Mouse (Mus musculus) layer of hippocampus, adult 8-10 months (tissue): ENCODE data around the gene Olfr1102. TPM values are rescaled to one million over a fixed set of nuclear protein-coding genes. Genes with fewer than 3 reads are reported as not detected.

Source experiments
- DNase-seq, 2 experiments: peaks; one replicate each; pipeline ENCODE4 v3.0.0; 2022; ENCODE audit warnings: low spot score in 2 of 2
- total RNA-seq, 4 experiments: library from RNA; stranded (reverse); gene quantifications; 2 replicates each; pipeline ENCODE4 v1.2.4; 2022

Gene Olfr1102
- not detected for total RNA-seq

GRCm38 (mm10) chr2:86998098-86998497 lies at the start of gene Olfr1102:
TSS of gene Olfr1102 (plus strand) at chr2:86998398.
- no peak for DNase-seq

DNA sequence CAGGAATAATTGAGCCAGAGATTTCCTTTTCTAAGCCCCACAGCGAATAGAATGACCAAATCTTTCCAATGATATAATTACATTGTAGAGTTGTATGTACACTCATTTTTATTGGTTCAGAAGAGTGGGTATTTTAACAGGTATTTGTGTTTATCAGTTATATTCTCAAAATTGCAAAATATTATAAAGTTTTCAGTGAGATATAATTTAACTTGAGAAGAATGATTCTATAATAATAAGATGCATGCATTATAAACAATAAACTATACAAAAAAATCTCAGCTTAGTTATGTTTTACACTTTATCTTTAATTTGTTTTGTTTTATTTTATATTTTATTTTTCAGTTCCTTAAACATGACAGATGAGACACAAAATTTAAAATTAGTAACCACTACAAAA lies 37.6 kb upstream of the Olfr1102 start, which contains the start of gene Olfr1099:
Olfr1099 (minus strand) TSS at position 101 of the 400 bp plus-strand sequence.
- DNase-seq: no peak

GRCm38 (mm10) chr2:86979854-86980253 lies 18.3 kb upstream of the Olfr1102 start, which contains the start of gene Olfr1100:
TSS of gene Olfr1100 (minus strand) at chr2:86979954.
- DNase-seq: no peak

GRCm38 (mm10) chr2:86991121-86991520 lies 7.1 kb upstream of the Olfr1102 start, which contains the start of gene Olfr1101:
TSS of gene Olfr1101 (minus strand) at chr2:86991221.
- no peak for DNase-seq

GRCm38 (mm10) chr2:87026980-87027379 lies 28.8 kb downstream of the Olfr1102 start, which contains the start of gene Olfr1104:
TSS of gene Olfr1104 (minus strand) at chr2:87027080.
- DNase-seq: no peak

- no peak for DNase-seq
Observed at GRCm38 (mm10) chr2:87036431-87036830, 38.2 kb downstream of the Olfr1102 start, which contains the start of gene Olfr1105. TSS of gene Olfr1105 (minus strand) at chr2:87036531.

DNA sequence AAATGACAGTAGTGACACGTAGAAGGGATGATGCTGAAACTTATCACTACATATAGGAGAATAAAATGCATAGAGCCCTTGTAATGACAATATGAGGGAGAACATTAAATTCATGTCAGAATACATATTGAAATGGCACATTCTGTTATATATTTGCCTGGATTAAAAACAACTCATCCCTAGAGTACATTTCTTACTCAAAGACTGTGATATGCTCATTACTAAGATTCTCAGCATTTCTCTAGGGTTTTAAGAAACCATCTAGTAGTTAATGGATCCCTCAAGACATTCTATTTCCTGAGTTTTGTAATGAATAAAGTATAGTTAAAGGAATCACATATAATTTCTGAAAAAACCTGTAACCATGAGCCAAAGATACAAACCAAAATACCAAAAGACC lies 54.0 kb downstream of the Olfr1102 start, which contains the start of gene Olfr1106:
Olfr1106 (minus strand) TSS at position 101 of the 400 bp plus-strand sequence.
- DNase-seq: no peak

Other genes starting within 250 kb of the Olfr1102 start
- not detected for gene Olfr1090, start 239.4 kb upstream of the Olfr1102 start, total RNA-seq
- not detected for gene Olfr1093, start 215.9 kb upstream of the Olfr1102 start, total RNA-seq
- not detected for gene Olfr141, start 188.4 kb upstream of the Olfr1102 start, total RNA-seq
- not detected for gene Olfr1094, start 173.7 kb upstream of the Olfr1102 start, total RNA-seq
- not detected for gene Olfr1095, start 146.7 kb upstream of the Olfr1102 start, total RNA-seq
- not detected for gene Gm13723, start 123.6 kb upstream of the Olfr1102 start, total RNA-seq
- gene Olfr1097, start 106.2 kb upstream of the Olfr1102 start, total RNA-seq: not detected
- gene Olfr1098, start 73.9 kb upstream of the Olfr1102 start, total RNA-seq: not detected
- gene Olfr1099, start 37.7 kb upstream of the Olfr1102 start, total RNA-seq: not detected
- gene Olfr1100, start 18.4 kb upstream of the Olfr1102 start, total RNA-seq: not detected
- not detected for gene Olfr1101, start 7.2 kb upstream of the Olfr1102 start, total RNA-seq
- gene Olfr1104, start 28.7 kb downstream of the Olfr1102 start, total RNA-seq: not detected
- gene Olfr1105, start 38.1 kb downstream of the Olfr1102 start, total RNA-seq: not detected
- gene Olfr1106, start 53.9 kb downstream of the Olfr1102 start, total RNA-seq: not detected
- gene Olfr1107, start 77.4 kb downstream of the Olfr1102 start, total RNA-seq: not detected
- gene Olfr1109, start 97.6 kb downstream of the Olfr1102 start, total RNA-seq: not detected
- not detected for gene Olfr259, start 116.2 kb downstream of the Olfr1102 start, total RNA-seq
- gene Olfr1110, start 141.9 kb downstream of the Olfr1102 start, total RNA-seq: not detected
- gene Olfr1111, start 154.2 kb downstream of the Olfr1102 start, total RNA-seq: not detected
- not detected for gene Olfr1112, start 189.4 kb downstream of the Olfr1102 start, total RNA-seq
- not detected for gene Olfr1113, start 210.6 kb downstream of the Olfr1102 start, total RNA-seq
- gene Olfr1115, start 249.6 kb downstream of the Olfr1102 start, total RNA-seq: not detected